Mouse (Mus musculus) limb, embryonic 15.5 days (tissue): ENCODE data around the gene Rbm38. TPM values are rescaled to one million over a fixed set of nuclear protein-coding genes. Genes with fewer than 3 reads are reported as not detected.

ENCODE experiments used
- ATAC-seq: fragments of 200-750 bp; cut with Nextera tagmentation; 2 replicates; pipeline ENCODE4 v1.8.0; 2017; ENCODE audit warnings: low read depth, moderate TSS enrichment; ENCODE audit not compliant: insufficient number of reproducible peaks, low FRiP score, low TSS enrichment
- H3K27ac ChIP-seq: fragments of 300-500 bp; sonication (generic); 2 replicates; pipeline ENCODE4 v1.5.1; 2015; ENCODE audit warnings: moderate library complexity, mild to moderate bottlenecking, inconsistent platforms
- H3K27me3 ChIP-seq: fragments of 300-500 bp; sonication (generic); 2 replicates; pipeline ENCODE4 v1.6.1; 2015; ENCODE audit warnings: inconsistent platforms
- H3K36me3 ChIP-seq: fragments of 300-500 bp; sonication (generic); 2 replicates; pipeline ENCODE4 v1.6.1; 2015; ENCODE audit warnings: inconsistent platforms
- H3K4me1 ChIP-seq: fragments of 300-500 bp; sonication (generic); 2 replicates; pipeline ENCODE4 v1.6.1; 2015; ENCODE audit warnings: inconsistent platforms
- H3K4me2 ChIP-seq: fragments of 300-500 bp; sonication (generic); 2 replicates; pipeline ENCODE4 v1.6.1; 2015; ENCODE audit warnings: mild to moderate bottlenecking, inconsistent platforms
- H3K4me3 ChIP-seq: fragments of 300-500 bp; sonication (generic); 2 replicates; pipeline ENCODE4 v1.5.1; 2015; ENCODE audit warnings: mild to moderate bottlenecking, inconsistent platforms
- H3K9ac ChIP-seq: fragments of 300-500 bp; sonication (generic); 2 replicates; pipeline ENCODE4 v1.6.1; 2015; ENCODE audit warnings: inconsistent platforms
- H3K9me3 ChIP-seq: fragments of 300-500 bp; sonication (generic); 2 replicates; pipeline ENCODE4 v1.6.1; 2016; ENCODE audit warnings: inconsistent platforms
- WGBS: fragments of 180-500 bp; shearing (Covaris S2); methylation state at CpG from one replicate; pipeline ENCODE4 v1.1.7; 2015; 5-methylcytosine and 5-hydroxymethylcytosine counted together
- polyA plus RNA-seq: library from polyadenylated mRNA; unstranded; fragments of >200 nt; fragmentation: Nextera tagmentation; extraction: Ambion mirVana; gene quantifications from 2 replicates; pipeline ENCODE4 v1.2.1, GENCODE M21; 2015

The Rbm38 gene
- polyA plus RNA-seq, 1 experiment from 2014 or later, result 21.9 TPM

DNA sequence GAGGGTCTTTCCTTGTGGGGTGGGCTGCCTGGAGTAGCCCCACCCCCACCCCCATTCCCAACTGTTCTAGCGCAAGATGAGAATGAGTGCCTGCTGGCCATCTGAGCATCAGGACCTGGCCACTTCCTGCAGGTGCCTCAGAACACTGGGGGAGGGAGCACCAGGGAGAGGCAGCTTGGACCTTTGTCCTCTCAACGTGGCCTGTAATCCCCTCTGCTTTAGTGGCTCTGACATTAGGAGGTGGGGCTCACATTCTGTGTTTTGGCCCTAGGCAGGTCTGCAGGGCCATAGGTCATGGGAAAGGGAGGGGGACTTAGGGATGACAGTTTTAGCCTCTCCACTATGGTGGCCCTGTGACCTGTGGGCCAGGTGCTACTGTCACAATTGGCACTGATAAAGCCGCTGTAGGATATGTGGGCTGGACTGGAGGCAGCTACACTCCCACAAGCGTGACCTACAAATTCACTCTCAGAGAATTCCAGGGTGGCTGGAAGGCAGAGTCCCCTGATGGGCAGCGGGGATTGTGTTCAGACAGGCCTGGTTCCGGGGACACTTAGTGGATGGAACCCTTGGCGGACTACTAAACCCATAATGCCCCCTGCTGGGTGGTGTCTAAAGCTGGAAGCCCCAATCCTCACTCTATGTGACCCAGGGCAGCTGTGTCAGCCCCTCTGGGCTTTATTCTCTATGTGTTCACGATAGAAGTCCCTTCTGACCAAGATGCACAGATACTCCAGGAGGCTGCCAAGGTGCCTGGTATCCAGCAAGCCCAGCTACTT lies 30.5 kb downstream of the Rbm38 start:
- Histone ChIP-seq H3K4me3 (no peak overlapping the region), H3K27me3 (no peaks in the 10 kb centered on the region), H3K4me1 (peaks cover 11% of the 10 kb centered on the region), H3K9ac (no peak overlapping the region), H3K36me3 (no peaks in the 10 kb centered on the region), H3K9me3 (no peaks in the 10 kb centered on the region), H3K27ac (no peak overlapping the region), H3K4me2 (no peak overlapping the region)
- ATAC-seq, result no peak
- WGBS, result 46% methylated on average over 8 of the region's 8 CpGs

DNA sequence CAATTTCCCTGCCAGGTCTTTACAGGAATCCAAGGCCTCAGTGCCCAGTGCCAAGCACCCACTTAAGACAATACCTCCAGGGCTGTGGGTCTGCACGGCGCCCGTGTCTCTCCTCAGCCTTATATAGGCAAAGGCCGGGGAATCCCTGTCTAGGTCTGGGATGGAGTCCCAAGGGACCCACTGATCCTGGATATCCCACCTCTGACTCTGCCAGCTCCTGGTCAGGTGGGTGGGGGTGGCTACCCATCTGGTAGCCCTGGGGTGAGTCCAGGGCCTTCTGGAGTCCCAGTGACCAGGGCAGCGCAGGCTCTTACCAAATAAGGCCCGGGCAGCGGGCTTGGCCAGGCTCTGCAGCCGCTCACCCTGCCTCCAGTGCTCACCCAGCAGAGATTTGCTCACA lies 32.6 kb downstream of the Rbm38 start:
- H3K36me3 ChIP-seq, result no peaks in the 10 kb centered on the region
- 91% methylated on average over 8 of the region's 8 CpGs for WGBS
- ATAC-seq, result no peak
- H3K4me3 ChIP-seq, result no peak overlapping the region
- no peaks in the 10 kb centered on the region for H3K27me3 ChIP-seq
- peaks cover 9% of the 10 kb centered on the region; the same call in 1 of the 2 replicates for H3K4me1 ChIP-seq
- no peak overlapping the region for H3K27ac ChIP-seq
- no peak overlapping the region for H3K9ac ChIP-seq
- H3K9me3 ChIP-seq, result no peaks in the 10 kb centered on the region
- H3K4me2 ChIP-seq, result no peak overlapping the region

GRCm38 (mm10) chr2:173053846-173054245 lies 33.5 kb downstream of the Rbm38 start:
- H3K4me3 ChIP-seq, result no peak overlapping the region
- ATAC-seq, result no peak
- no peak overlapping the region for H3K9ac ChIP-seq
- no peaks in the 10 kb centered on the region for H3K36me3 ChIP-seq
- no peak overlapping the region for H3K27ac ChIP-seq
- H3K4me1 ChIP-seq, result peaks cover 13% of the 10 kb centered on the region; the same call in 1 of the 2 replicates
- H3K9me3 ChIP-seq, result no peaks in the 10 kb centered on the region
- no peak overlapping the region for H3K4me2 ChIP-seq
- no peaks in the 10 kb centered on the region for H3K27me3 ChIP-seq
- 56% methylated on average over 6 of the region's 6 CpGs for WGBS

DNA sequence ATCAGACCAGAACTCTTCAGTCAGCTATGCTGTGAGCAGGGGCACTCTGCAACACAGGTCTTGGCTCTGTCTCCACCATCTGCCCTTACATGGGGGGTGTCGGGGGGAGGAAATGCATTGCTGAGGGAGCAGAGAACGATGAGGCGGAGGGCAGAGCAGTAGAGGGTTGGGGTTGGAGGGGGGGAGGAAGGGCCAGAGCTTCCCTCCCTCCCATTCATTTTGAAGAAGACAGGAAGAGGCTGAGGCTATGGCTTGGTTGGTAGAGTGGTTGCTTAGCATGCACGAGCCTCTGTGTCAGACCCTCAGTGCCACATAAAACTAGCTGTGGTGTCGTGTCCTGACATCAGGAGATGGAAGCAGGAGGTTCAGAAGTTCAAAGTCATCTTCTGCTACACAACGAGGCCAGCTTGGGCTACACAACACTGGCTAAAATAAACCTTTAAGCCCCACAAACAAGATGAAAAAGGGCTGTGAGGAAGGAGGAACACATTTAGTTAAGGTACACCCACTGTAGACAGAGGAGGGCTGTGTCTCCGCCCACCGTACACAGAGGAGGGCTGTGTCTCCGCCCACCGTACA lies 36.1 kb downstream of the Rbm38 start:
- 74% methylated on average over 10 of the region's 10 CpGs for WGBS
- H3K27ac ChIP-seq, result no peak overlapping the region
- no peak overlapping the region for H3K9ac ChIP-seq

GRCm38 (mm10) chr2:173056882-173057315 lies 36.6 kb downstream of the Rbm38 start:
- H3K9me3 ChIP-seq, result no peaks in the 10 kb centered on the region
- peaks cover 11% of the 10 kb centered on the region; the same call in 1 of the 2 replicates for H3K4me1 ChIP-seq
- H3K4me2 ChIP-seq, result no peak overlapping the region
- H3K9ac ChIP-seq, result no peak overlapping the region
- ATAC-seq, result no peak
- 73% methylated on average over 11 of the region's 11 CpGs for WGBS
- H3K27ac ChIP-seq, result no peak overlapping the region
- H3K27me3 ChIP-seq, result no peaks in the 10 kb centered on the region
- no peaks in the 10 kb centered on the region for H3K36me3 ChIP-seq
- no peak overlapping the region for H3K4me3 ChIP-seq

More for the DNA sequence above, 36.1 kb downstream of the Rbm38 start:
- Histone ChIP-seq H3K36me3 (no peaks in the 10 kb centered on the region), H3K27me3 (no peaks in the 10 kb centered on the region), H3K4me1 (peaks cover 8% of the 10 kb centered on the region; the same call in 1 of the 2 replicates), H3K9me3 (no peaks in the 10 kb centered on the region), H3K4me3 (no peak overlapping the region), H3K4me2 (no peak overlapping the region)
- ATAC-seq, result no peak

DNA sequence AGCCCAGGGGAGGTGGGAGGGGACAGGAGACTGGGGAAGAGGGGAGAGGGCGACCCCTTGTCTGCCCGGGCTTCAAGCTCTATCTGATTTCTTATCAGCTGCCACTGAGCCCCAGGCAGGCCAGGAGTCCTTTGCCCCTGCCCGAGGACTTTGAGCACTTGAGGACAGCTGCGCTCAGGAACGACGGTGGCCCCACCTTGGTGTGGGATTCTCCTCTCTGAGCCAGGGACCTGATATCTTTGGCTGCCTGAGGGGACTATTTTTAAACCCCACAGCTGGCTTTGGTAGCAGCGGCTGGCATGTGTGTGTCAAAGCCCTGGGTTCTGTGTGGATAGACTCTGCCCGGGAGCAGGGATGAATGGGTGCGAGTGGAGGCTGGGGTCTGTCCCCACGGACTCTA lies 37.3 kb downstream of the Rbm38 start:
- no peak overlapping the region for H3K9ac ChIP-seq
- no peak overlapping the region for H3K4me2 ChIP-seq
- 54% methylated on average over 10 of the region's 10 CpGs for WGBS
- H3K27me3 ChIP-seq, result no peaks in the 10 kb centered on the region
- H3K9me3 ChIP-seq, result no peaks in the 10 kb centered on the region
- no peak overlapping the region for H3K4me3 ChIP-seq
- peak; percentile 31; the same call in 1 of the 2 replicates for ATAC-seq
- no peaks in the 10 kb centered on the region for H3K36me3 ChIP-seq
- peaks cover 14% of the 10 kb centered on the region; the same call in 1 of the 2 replicates for H3K4me1 ChIP-seq
- H3K27ac ChIP-seq, result peak overlapping the region; percentile 30; the same call in 1 of the 2 replicates

DNA sequence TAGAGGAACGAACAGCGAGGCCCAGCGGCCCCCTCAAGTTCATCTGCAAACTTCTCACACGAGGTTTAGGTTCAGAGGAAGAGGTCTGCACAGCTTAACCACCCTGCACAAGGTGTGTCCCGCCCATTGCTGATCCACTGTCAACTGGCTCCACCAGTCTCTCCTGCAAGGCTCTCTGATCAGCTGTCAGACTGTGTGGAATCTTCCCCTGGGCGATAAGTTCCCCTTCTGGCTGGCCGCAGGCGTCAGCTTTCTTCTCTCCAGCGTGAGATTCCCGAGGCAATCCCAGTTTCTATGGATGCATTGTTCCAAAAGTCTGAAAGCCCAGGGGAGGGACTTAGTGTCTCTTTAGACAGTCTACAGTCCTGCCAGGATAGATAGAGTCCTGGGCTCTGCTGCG lies 38.0 kb downstream of the Rbm38 start:
- Histone ChIP-seq H3K27ac (peak overlapping the region; percentile 30; the same call in 1 of the 2 replicates), H3K9me3 (no peaks in the 10 kb centered on the region), H3K4me1 (peaks cover 14% of the 10 kb centered on the region; the same call in 1 of the 2 replicates), H3K4me3 (no peak overlapping the region), H3K27me3 (no peaks in the 10 kb centered on the region), H3K36me3 (no peaks in the 10 kb centered on the region), H3K4me2 (no peak overlapping the region), H3K9ac (no peak overlapping the region)
- WGBS, result 61% methylated on average over 11 of the region's 11 CpGs
- no peak for ATAC-seq

DNA sequence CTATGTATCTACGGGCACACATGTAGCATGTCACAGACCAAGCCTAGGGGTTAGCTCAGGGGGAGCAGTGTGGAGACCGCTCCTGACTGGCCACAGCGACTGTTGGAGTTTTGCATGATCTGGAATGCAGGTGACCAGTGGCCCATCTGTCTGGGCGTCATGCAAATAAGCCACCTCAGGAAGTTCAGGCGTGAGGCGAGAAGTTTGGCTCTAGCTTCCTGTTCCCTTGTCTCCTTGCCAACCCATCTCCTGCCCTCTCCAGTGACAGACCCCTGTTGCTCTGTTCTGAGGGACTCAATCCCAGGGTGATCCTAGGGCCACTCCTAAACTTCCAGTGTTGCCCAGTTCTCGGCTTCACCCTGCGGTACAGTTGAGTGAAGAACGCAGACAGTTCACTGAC lies 40.2 kb downstream of the Rbm38 start:
- no peaks in the 10 kb centered on the region for H3K36me3 ChIP-seq
- peaks cover 14% of the 10 kb centered on the region; the same call in 1 of the 2 replicates for H3K4me1 ChIP-seq
- no peak overlapping the region for H3K4me3 ChIP-seq
- H3K27ac ChIP-seq, result no peak overlapping the region
- H3K4me2 ChIP-seq, result no peak overlapping the region
- H3K9ac ChIP-seq, result no peak overlapping the region
- 80% methylated on average over 9 of the region's 9 CpGs for WGBS
- H3K9me3 ChIP-seq, result no peaks in the 10 kb centered on the region
- no peaks in the 10 kb centered on the region for H3K27me3 ChIP-seq
- no peak for ATAC-seq

- WGBS, result 68% methylated on average over 15 of the region's 15 CpGs
- H3K4me1 ChIP-seq, result peaks cover 14% of the 10 kb centered on the region; the same call in 1 of the 2 replicates
- no peak overlapping the region for H3K4me2 ChIP-seq
- no peaks in the 10 kb centered on the region for H3K36me3 ChIP-seq
- no peak for ATAC-seq
- H3K27ac ChIP-seq, result no peak overlapping the region
- H3K27me3 ChIP-seq, result no peaks in the 10 kb centered on the region
- no peak overlapping the region for H3K9ac ChIP-seq
- no peaks in the 10 kb centered on the region for H3K9me3 ChIP-seq
- no peak overlapping the region for H3K4me3 ChIP-seq
Observed at GRCm38 (mm10) chr2:173061443-173062351, 41.4 kb downstream of the Rbm38 start.

GRCm38 (mm10) chr2:173063219-173063618 lies 42.9 kb downstream of the Rbm38 start:
- Histone ChIP-seq H3K4me1 (0 out of 2 replicates have a peak, but pooled peaks cover 6% of the 10 kb centered on the region), H3K36me3 (no peaks in the 10 kb centered on the region), H3K9ac (no peak overlapping the region), H3K4me2 (no peak overlapping the region), H3K27me3 (no peaks in the 10 kb centered on the region), H3K4me3 (no peak overlapping the region), H3K9me3 (no peaks in the 10 kb centered on the region), H3K27ac (no peak overlapping the region)
- whole genome bisulfite sequencing, result 38% methylated on average over 1 of the region's 1 CpGs
- ATAC-seq, result no peak

DNA sequence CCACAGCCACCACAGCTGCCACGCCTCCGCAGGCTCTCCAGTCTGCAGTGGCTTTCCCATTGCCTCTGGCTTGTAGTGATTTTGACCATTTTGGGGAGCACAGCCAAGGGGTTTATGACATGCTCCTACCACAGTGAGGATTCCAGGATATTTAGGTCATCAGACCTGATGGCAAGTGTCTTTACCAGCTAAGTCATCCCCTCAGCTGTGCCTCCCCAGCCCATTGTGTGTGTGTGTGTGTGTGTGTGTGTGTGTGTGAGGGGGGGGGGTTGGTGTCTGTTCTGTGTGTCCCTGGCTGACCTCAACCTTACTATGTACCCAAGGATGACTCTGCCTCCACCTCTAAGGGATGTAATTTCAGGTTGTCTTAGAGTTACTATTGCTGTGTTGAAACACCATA lies 44.6 kb downstream of the Rbm38 start:
- H3K4me1 ChIP-seq, result 0 out of 2 replicates have a peak, but pooled peaks cover 5% of the 10 kb centered on the region
- H3K4me3 ChIP-seq, result no peak overlapping the region
- H3K27ac ChIP-seq, result no peak overlapping the region
- H3K27me3 ChIP-seq, result no peaks in the 10 kb centered on the region
- H3K4me2 ChIP-seq, result no peak overlapping the region
- WGBS, result 93% methylated on average over 2 of the region's 2 CpGs
- H3K36me3 ChIP-seq, result no peaks in the 10 kb centered on the region
- ATAC-seq, result no peak
- no peak overlapping the region for H3K9ac ChIP-seq
- H3K9me3 ChIP-seq, result no peaks in the 10 kb centered on the region
